9 mouse cellular contexts compared by ENCODE assay signal in genomic region chr11:117047172-117047950, GRCm38 (mm10).
DNase-seq lines count a peak whose midpoint lies in the region; ATAC-seq and TF ChIP-seq lines count a peak whose summit lies in the region.
"Had no signal": no experiment of that assay in that cellular context is flagged by ENCODE, and none has a peak within 500 bp of the region (broad histone marks: within the 10 kb centered on the region; RNA-seq: fewer than 3 reads in every experiment).

No protein-coding gene starts in this region.

- H3K27ac ChIP-seq in forebrain, postnatal 0 days (ENCODE audit: low read depth, low read length): peak overlapping the region; percentile 71
- no peak overlapping the region for H3K27ac ChIP-seq in intestine, embryonic 14.5 days (ENCODE audit: low read depth)
- H3K27ac ChIP-seq in midbrain, embryonic 15.5 days: peak overlapping the region; percentile 72

- no peaks in the 10 kb centered on the region for H3K9me3 ChIP-seq in forebrain, postnatal 0 days (ENCODE audit: low read length)
- H3K9me3 ChIP-seq in intestine, embryonic 14.5 days (ENCODE audit: control insufficient read depth, low read length): no peaks in the 10 kb centered on the region
- H3K9me3 ChIP-seq in midbrain, embryonic 15.5 days: no peaks in the 10 kb centered on the region

- peak overlapping the region; percentile 19; the same call in 1 of the 2 replicates for H3K4me2 ChIP-seq in forebrain, postnatal 0 days (ENCODE audit: low read depth)
- H3K4me2 ChIP-seq in intestine, embryonic 14.5 days (ENCODE audit: low read length): 0 out of 2 replicates have a peak overlapping the region, but pooled peaks have one; percentile 5
- H3K4me2 ChIP-seq in midbrain, embryonic 15.5 days: no peak overlapping the region

- H3K4me1 ChIP-seq in forebrain, postnatal 0 days (ENCODE audit: insufficient read depth): peaks cover 10% of the 10 kb centered on the region; the same call in 1 of the 2 replicates
- peaks cover 4% of the 10 kb centered on the region; the same call in 1 of the 2 replicates for H3K4me1 ChIP-seq in intestine, embryonic 14.5 days (replicated peaks; ENCODE audit: control insufficient read depth, insufficient read depth, low read length)
- H3K4me1 ChIP-seq in midbrain, embryonic 15.5 days: peaks cover 23% of the 10 kb centered on the region

- no peaks in the 10 kb centered on the region for H3K27me3 ChIP-seq in forebrain, postnatal 0 days (ENCODE audit: insufficient read depth, low read length)
- no peaks in the 10 kb centered on the region for H3K27me3 ChIP-seq in intestine, embryonic 14.5 days (replicated peaks; ENCODE audit: control insufficient read depth, insufficient read depth, low read length)
- H3K27me3 ChIP-seq in midbrain, embryonic 15.5 days (replicated peaks): no peaks in the 10 kb centered on the region

- no peaks in the 10 kb centered on the region for H3K36me3 ChIP-seq in forebrain, postnatal 0 days (ENCODE audit: insufficient read depth)
- H3K36me3 ChIP-seq in intestine, embryonic 14.5 days (ENCODE audit: control insufficient read depth, insufficient read depth, low read length): no peaks in the 10 kb centered on the region
- no peaks in the 10 kb centered on the region for H3K36me3 ChIP-seq in midbrain, embryonic 15.5 days (replicated peaks)

- TF ChIP-seq CTCF in forebrain, postnatal 0 days (IDR thresholded peaks at IDR 0.05; ENCODE audit: low read depth): no peak

- intact Hi-C loops in gastrocnemius, postnatal 14 days (cut with DNase I; ENCODE audit: low total_unique reads): no loop called here

- no peak overlapping the region for H3K4me3 ChIP-seq in forebrain, postnatal 0 days (ENCODE audit: low read depth, low read length)
- H3K4me3 ChIP-seq in intestine, embryonic 14.5 days (ENCODE audit: low read depth, low read length): no peak overlapping the region
- H3K4me3 ChIP-seq in midbrain, embryonic 15.5 days: no peak overlapping the region
- H3K4me3 ChIP-seq: myocyte had no signal

- 6% methylated on average over 22 of the region's 22 CpGs for WGBS in forebrain, postnatal 0 days
- 26% methylated on average over 22 of the region's 22 CpGs for WGBS in intestine, embryonic 14.5 days
- WGBS in midbrain, embryonic 15.5 days: 14% methylated on average over 22 of the region's 22 CpGs

- H3K9ac ChIP-seq in forebrain, postnatal 0 days: no peak overlapping the region
- H3K9ac ChIP-seq in intestine, embryonic 14.5 days (ENCODE audit: low read length): no peak overlapping the region
- H3K9ac ChIP-seq in midbrain, embryonic 15.5 days: no peak overlapping the region

- DNase-seq in gastrocnemius, postnatal 14 days: peak; percentile 30
- DNase-seq in gastrocnemius, postnatal 25 days: no peak
- peak; percentile 80 for DNase-seq in R1 (ENCODE audit: low read depth, low spot score)
- peak; percentile 79 for DNase-seq in forebrain, postnatal 0 days
- no peak for DNase-seq in intestine, embryonic 14.5 days (ENCODE audit: low spot score)
- no peak for DNase-seq in cerebellum, adult 11-12 months
- DNase-seq in spleen, postnatal 14 days (ENCODE audit: low spot score in 2 of 2): no peak

- ATAC-seq in forebrain, postnatal 0 days: peak; percentile 65
- no peak for ATAC-seq in intestine, embryonic 14.5 days (replicated peaks; ENCODE audit: low FRiP score, low TSS enrichment, low read depth)
- 0 out of 2 replicates have a peak, but pooled peaks have one; percentile 57 for ATAC-seq in midbrain, embryonic 15.5 days (replicated peaks)

Comparison
In these comparisons a context has a peak if more than half of its experiments do, and no peak if none do; other contexts are left out.
1. DNase-seq: peak in gastrocnemius, postnatal 14 days (single experiment), R1 (single experiment) and forebrain, postnatal 0 days (single experiment); none in gastrocnemius, postnatal 25 days (single experiment), intestine, embryonic 14.5 days (single experiment), cerebellum, adult 11-12 months (single experiment) and spleen, postnatal 14 days (0 of 2).